Mouse (Mus musculus): ENCODE data around the gene Plk5. TPM values are rescaled to one million over a fixed set of nuclear protein-coding genes. Genes with fewer than 3 reads are reported as not detected.

Plk5 gene
- total RNA-seq, 1 experiment from 2014 or later, result 0.44 TPM

DNA sequence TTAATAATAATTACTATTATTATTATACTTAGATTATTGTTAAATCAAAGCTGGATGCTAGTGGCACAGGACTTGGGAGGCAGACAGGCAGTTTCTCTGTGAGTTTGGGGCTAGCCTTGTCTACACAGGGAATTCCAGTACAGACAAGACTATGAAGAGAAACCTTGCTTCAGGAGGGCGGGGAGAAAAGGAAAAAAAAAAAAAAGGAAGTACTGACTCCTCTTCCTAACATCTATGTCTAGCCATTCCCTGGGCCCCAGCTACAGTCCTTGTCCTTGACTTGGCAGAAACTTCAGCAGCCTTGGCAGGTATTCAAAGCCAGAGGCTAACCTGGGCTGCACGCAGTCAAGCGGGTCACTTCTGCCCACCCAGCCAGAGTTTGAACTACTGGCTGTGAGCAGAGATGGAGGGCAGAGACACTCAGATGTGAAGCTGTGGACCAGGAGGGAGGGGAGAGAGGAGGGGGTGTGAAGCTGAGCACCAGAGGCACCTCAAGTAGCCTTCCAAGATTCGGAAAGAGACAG is 33.0 kb downstream of the Plk5 start:
- DNase-seq, result no peak

DNA sequence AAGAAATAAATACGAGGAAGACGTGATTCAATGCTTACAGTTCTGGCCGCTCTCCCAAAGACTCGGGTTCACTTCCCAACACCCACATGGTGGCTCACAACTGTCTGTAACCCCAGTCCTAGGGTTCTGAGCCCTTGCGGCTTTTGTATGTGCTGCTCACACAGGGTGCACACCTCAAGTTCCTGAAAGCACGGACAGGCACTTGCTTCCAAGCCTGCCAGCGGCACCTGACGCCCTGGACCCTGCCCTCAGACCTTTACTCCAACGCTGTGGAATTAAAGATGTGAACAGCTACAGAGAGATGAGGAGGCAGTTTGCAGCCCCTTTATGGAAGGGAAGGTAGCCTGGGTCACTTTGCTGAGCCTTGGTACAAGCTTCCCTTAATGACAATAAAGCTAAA is 34.4 kb downstream of the Plk5 start:
- no peak for DNase-seq

DNA sequence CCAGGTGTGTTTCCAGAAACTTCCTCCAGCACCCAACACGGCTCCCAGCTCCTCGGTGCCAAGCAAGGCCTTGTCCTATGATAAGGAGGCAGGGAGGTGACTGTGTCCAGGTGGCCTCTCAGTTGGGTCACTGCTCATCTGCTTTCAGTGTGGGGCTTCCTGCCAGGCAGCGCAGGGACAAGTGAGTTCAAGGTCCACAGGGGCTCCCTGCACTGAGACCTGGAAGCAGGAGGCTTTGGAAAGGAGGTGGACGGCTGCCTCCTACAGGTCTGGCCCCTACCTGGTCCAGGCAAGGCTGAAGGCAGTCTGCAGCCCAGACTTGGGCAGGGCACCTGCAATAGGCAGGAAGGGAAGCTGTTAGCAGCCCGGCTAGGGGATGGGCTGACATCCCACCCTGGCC is 36.4 kb downstream of the Plk5 start:
- no peak for DNase-seq

DNA sequence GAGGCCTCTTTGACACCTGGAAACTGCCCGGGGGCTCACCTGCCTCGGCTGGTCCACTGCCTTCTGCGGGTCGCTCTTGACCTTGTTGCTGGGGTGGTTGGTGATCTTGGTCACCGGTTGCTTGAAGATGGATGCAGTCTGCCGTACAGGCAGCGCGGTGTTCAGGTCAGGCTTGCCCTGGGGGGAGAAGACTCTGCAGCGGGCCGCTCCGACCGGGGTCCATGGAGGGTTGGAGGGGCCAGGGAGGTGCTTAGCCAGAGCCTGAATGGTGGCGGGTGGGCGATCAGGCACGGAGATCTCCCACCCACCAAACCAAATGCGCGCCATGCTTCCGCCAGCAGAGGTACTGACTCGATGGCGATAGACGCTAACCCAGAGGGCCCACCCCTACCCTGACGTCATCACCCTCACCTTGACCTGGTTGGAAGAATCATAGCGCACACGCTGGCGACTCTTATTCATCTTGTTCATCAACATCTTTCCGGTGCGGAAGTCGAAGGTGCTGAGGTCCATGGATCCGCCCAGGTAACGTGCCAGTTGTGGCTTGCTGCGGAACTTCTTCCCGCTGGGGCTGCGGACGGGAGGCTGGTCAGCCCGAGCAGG is 38.9 kb downstream of the Plk5 start:
- DNase-seq, result no peak

DNA sequence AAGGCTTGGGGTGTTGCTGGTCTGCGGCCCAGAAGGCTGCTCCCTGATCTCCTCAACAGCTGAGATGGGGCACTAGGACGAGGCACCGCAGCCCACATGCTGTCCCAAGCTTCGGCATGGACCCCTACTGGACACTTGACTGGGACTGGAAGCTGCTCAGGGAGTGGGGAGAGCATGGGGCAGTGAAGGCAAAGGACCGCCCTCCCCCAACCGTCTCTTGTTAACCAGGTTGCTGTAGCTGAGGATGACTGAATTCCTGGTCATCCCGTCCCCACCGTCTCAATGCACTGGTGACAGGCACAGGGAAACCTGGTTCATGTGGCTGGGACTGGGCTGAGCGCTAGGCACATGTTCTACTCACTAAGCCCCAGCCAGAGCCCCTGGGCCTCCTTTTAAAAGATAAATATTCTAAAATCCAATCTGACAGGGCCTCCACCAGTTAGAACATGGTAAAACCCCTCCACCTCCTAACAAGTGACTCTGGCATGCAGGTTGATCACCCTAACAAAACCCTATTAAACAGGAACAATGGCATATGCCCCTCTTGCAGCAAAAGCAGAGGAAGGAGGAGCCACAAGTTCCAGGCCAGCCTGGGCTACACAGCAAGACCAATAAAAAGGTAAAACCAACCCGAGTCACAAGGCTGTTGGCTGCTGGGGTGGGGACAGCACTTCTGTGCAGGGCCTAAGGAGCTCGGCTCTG is 40.7 kb downstream of the Plk5 start:
- no peak for DNase-seq

DNA sequence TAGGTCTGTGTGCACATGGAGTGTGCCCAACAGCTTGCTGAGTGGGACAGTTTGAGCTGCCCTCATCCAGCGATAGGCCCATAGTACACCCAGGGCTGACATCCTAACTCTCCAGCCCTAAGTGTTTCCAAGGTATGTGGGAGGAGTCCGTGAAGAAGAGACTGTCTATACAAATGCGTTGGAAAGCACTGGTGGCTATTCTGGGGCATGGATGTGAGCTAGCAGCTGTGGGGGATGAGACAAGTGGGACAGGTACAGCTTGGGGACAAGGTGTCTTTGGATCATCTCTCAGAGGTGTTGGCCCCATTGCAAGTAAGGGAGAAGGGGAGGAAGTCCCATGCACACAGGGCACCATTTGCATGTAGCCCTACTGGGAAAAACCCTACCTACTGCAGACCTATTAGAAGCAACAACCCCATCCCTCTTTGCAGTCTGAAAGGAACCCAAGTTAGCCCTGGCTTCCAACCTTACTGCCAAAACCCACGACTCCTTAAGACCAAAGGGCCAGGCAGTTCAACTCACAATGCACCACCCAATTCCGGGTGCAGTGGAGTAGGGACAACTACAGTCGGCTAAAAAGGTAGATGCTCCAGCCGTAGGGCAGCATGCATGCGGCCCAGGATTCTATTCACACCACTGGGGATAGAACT is 41.4 kb downstream of the Plk5 start:
- no peak for DNase-seq

DNA sequence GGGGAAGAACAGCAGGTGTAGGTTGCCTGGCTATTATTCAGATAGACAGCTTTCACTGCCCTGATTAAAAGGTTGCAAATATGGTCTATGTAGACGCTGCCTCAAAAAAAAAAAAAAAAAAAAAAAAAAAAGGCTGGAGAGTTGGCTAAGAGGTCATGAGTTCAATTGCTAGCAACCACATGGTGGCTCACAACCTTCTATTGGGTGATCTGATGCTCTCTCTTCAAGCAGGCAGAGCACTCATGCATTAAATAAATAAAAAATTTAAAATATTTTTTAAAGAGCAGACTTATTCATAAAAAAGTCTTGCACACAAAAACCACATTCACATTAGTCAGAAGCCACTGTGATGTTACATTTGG is 41.9 kb downstream of the Plk5 start:
- DNase-seq, result no peak

DNA sequence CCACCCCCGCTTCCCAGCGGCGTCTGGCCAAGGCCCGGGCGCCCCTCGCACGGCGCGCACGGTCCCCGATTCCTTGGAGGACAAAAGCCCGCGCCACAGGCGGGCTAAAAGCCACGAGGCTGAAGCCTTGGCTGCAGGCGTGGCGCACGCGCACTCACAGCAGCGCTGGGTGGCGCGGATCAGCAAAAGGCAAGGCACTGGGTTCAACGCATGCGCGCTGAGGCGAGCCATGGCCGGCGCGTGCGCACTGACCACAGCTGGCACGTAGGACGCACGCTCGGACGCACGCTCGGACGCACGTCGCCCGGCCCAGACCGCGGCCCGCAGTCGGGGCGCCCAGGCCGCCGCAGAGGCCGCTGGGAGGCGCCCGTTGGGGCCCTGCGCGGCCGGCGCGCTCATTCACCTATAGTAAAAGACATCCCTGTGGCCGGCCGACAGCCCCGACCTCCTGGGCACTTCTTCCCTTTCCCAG is 42.5 kb downstream of the Plk5 start:
- DNase-seq, result peak; percentile 99

DNA sequence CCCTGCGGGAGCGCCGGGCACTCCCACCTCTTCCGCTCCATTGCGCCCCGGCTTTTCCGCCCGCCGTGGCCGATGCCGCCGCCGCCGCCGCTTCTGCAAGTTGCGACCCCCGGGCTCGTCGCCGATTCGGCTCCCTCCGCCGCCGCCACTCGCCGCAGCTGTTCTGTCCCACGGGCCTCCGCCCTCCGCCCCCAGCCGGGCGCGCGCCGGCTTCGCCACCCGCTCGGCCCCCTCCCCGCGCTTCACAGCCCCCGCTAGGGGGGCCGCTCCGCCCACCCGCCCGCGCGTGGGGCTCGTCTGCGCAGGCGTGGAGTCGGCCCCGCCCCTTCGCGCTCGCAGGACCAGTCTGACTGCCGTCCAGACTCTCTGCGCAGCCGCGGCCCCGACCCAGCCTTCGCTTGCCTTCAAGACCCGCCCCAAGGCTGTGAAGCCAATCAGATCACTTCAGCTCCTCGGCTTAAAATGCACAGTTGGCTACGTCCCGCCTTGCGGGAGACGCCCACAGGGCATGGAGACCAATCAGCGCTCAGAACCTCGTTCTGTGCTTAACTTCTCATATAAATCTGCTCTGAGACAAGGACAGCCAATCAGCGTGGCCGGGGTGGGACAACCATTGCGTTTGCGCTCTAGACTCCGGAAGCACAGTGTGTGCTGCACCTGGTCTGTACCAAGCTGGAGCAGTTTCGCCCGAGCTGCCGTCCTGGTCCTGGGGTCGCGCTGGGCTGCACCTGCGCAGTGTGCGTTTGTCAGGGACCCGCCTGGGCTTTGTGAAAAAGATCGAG is 43.1 kb downstream of the Plk5 start, which contains the start of gene Mbd3:
Gene Mbd3 (minus strand): TSS at position 360 of the 782 bp plus-strand sequence.
- peak; percentile 100 for DNase-seq

DNA sequence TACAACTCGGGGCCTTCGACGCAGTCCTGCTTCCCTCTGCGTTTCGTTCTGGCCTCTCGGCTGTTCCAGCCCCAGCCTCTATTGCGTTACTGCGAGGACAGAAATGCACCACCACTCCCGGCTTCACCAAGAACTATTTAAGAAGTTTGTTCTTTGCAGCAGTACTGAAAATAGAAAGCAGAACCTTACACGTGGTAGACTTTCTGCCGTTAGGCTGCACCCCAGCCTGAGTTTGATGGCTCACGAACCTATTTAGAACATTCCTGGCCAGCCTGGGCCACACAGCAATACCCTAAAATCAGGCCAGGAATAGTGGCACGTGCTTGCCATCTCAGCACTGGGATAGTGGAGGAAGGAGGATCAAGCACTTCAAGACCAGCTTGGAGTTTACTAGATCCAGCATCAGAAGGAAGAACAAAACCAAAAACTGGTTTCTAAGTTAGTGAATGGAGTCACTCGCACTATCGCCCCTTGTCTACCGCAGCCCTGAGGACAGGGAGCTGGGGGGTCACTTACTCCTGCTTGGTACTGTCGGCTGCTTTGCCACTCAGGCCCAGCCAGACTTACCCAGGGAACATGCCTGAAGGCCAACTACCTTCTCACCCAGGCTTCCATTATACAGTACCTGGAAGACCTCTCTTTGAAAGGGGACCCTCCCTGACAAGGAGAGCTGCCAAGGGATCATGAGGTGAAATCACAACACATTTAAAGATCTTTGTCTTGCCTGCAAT is 43.9 kb downstream of the Plk5 start:
- DNase-seq, result no peak

DNA sequence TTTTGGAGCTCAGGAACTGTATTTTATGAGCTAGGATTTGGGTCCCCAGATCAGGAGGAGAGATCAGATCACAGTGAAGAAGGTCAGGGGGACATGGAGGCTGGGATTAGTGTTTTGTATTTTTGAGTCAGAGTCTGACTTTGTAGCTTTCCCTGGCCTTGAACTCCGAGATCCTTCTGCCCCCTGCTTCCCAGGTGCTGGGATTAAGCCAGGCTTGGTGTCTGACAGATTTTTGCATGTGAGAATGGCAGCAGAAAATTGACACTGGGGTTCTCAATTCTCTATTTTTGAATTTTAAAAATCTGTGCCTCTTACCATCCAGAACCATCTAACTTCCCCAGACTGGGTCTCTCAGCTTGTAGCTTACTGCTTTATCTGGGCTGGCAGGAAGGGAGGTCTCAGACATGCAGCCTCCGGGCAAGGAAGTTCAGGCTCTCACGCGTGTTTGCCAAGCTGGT is 44.5 kb downstream of the Plk5 start:
- no peak for DNase-seq

DNA sequence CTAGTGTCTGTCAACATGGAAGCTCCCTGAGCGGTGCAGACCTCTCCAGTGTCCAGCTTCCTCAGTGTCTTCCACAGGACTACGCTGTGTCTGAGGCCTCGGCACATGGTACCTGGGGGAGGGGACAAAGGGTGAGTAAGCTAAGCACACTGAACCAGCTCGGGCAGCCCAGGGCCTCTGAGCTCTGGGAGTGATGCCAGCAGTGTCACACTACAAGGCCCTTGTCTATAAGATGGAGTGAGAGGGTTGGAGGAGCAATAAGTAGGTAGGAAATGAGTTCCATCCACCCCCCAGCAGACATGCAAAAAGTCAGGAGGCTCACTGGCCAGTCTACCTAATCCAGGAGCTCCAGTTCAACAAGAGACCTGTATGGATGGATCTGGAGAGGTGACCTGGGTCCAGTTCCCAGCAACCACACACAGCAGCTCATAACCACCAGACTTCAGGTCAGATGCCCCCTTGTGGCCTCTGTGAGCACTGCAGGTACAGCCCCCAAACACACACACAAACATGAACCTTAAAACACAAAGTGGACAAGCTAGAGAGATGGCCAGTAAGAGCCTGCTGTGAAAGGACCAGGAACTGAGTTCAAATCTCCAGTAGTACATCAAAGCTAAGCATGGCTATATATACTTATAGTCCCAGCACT is 46.9 kb downstream of the Plk5 start:
- DNase-seq, result peak; percentile 90

DNA sequence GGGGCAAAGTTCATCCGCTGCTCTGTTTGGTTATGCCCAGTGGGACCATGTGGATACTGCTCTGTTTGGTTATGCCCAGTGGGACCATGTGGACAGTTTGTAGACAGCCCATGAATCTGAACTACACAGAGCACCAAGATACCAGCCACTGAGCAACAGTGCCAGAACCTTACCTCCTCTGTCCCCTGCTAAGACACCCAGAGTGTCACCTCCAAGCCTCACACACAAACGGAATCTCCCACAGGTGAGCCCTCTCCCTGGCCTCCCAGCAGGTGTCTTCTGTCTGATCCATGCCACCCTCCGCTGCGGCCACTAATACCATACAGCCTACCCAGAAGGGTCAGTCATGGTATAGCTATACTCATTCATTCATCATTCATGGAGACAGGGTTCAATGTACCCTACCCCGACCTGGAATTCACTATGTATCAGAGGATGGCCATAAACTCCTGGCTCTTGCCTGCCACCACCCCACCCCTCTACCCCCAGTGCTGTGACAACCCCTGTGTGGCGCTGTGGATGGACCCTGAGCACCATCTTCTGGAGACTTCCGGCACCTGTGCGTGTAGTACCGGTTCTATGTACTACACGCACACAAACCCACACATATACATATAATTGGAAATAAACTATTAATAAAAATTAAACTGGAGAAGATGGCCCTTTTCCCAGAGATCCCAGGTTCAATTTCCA is 49.4 kb downstream of the Plk5 start:
- DNase-seq, result peak; percentile 58

DNA sequence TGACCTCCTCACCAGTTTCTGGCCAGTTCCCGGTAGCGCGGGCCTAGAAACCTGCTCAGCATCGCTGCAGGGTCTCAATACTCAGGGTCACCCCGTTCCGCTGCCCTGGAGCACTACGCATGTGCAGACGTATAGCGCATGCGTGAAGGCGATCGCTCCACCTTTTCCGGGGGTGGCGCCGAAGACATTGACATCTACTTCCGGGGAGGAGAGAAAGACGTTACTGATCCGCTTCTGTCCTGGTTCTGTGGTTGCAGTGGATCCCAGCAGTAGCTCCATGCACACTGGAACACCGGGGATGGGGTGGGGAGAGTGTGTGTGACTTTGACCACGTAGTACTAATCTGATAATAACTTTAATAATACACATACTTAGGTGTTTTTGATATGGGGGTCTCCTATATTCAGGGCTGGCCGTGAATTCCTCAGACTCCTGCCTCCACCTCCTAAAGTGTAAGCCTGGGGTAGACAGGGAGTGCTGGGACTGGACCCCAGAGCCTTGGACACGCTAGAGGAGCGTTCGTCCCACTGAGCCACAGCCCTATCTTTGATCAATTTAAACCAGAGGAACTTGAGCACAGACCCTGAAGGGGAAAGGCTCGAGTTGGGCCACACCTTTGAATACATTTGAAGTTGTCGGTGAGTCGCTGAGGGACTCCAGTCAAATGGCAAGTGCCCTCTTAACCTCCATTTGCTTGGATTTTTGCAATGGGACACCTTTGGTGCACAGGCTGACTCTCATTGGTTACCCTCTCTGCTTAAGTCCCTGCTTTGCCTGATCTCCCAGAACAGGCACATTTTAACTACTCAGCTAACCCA is 50.6 kb downstream of the Plk5 start, which contains the start of gene Uqcr11:
Gene Uqcr11 (minus strand): TSS at position 147 of the 818 bp plus-strand sequence.
- DNase-seq, result peak; percentile 96

DNA sequence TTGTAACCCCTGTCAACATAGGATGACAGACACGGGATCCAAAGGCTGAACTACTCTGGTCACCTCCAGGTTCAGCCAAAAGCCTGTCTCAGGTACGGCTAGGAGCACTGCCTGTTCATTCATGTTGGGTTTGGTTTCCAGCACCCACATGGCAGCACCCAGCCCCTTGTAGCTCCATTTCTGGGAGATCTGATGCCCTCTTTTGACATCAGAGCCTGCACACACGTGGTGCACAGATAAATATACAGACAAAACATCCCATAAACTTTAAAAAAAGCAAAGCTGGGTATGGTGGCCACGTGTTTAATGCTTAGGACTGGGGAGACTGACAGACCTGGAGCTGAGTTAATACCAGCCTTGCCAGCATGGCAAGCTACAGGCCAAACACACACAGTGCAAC is 51.7 kb downstream of the Plk5 start:
- no peak for DNase-seq

DNA sequence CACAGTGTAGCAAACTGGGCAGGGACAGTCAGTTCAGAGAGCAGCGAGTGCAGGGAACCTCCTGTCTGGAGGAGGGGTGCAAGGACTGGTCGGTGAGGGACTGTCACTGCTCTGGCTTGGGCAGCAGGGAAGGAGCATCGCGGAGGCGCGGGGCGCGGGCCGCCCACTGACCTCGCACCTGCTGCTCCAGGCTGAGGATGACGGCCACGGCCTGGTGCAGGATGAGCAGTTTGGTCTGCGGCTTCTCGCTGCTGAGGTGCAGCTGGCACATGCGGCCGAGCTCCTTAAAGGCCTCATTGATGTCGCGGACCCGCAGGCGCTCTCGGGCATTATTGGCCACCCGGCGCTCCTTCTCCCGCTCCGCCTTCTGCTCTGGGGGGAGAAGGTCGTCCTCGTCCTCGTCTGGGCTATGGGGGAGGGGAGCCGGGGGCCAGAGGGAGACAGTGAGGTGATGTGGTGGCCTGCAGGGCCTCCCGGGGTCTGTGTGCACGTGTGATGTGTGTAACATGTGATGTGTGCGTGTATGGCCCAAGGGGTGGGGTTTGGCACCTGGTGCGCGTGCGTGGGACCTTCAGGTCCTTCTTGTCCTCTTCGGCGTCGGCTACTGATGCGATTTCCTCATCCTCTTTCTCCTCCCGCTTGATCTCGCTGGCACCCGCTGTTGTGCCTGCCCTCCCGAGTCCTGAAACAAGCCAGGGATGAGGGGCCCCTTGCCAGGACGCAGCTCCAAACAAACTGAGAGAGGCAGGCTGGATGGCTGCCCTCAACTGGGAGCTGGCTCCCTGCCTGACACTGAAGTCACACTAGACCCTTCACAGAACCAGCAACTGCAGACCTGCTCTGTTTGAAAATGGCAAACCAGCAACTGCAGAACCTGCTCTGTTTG is 56.6 kb downstream of the Plk5 start:
- DNase-seq, result peak; percentile 66
